Mouse (Mus musculus): ENCODE measurements around the gene Sugp2. TPM values are rescaled to one million over a fixed set of nuclear protein-coding genes. Genes with fewer than 3 reads are reported as not detected.
A peak's percentile ranks its signal among the peaks of the same experiment; 100 is the strongest.

Gene Sugp2
- total RNA-seq, 4 experiments from 2014 or later = 102 to 121 (median 111) TPM

GRCm38 (mm10) chr8:70220236-70220840 is 13.7 kb upstream of the Sugp2 start:
- no peak for DNase-seq (ENCODE audit: low spot score in 2 of 2)

- no peak for DNase-seq (ENCODE audit: low spot score in 2 of 2)
Observed at GRCm38 (mm10) chr8:70220911-70221310, 13.1 kb upstream of the Sugp2 start.

DNA sequence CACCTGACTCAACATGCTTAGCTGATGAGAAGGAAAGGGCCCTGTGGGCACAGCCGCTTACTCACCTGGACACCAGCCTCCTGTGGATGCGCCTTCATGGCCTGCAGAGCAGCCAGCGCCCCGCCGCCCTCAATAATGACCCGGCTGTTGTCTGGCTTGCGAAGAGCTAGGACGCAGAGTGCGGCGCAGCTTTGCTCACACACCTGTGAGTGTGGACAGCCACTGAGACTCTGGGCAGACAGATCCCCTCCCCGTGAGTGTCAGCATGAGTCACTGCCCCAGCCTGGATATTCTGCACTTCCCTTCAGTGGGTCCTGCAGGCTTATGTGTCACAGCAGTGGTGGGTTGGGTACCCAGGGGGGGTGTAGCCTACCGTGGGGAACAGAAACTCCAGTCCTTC is 12.0 kb upstream of the Sugp2 start:
- DNase-seq (ENCODE audit: low spot score in 2 of 2) = no peak

DNA sequence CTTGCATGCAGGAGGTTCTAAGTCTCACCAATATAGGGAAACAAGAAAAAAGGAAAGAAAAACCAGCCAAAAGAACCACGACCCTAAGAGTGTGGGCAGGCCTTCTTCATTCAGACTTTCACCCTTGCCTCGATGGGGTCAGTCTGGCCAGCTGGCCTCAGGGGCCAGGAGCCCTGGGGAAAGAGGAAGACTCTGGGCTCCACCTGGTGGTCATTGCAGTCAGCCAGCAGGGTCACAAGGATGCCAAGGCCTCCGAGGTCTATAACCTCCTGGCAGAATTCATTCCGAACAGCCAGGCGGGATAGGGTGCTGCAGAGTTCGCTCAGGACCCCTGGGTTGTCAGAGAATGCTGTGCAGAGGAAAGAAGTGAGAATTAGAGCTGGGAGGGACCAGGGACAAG is 10.7 kb upstream of the Sugp2 start:
- DNase-seq (ENCODE audit: low spot score in 2 of 2) = no peak

DNA sequence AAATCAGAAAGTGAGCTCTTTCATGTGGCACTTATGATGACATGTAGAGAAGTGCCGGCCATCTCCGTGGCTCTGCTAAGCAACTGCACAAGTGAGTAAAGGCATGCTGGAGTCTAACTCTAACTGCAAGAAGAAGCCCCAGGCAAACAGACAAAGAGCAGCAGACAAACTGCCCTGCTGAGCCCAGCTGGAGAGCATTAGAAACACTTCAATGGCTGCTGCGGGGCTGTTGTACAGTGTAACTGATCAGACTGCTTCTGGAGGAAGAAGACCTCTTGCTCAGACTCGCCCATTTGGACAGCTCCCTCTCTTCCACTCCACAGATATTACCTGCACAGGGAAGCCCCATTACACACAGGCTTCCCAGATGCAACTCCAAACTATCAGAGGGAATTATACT is 6.0 kb upstream of the Sugp2 start:
- no peak for DNase-seq (ENCODE audit: low spot score in 2 of 2)

- no peak for DNase-seq (ENCODE audit: low spot score in 2 of 2)
Observed at GRCm38 (mm10) chr8:70230837-70231236, 3.2 kb upstream of the Sugp2 start.

DNA sequence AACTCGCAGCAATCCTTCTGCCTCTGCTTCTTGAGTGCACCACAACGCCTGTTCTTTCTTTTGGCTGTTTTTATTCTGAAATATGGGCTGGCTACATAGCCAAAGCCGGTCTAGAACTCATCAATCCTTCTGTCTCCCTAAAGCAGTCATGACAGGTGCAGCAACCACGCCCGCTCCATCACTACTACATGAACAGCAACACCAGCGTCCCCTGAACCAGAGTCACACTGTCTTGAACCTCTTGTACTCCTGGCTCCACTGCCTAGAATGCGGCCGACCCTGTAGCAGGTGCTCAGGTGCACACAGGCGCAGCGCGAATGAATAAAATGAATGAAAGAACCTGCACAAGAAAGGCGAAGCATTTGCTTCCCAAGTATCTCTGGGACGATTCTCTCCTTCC is 420 bp upstream of the Sugp2 start:
- DNase-seq (ENCODE audit: low spot score in 2 of 2) = no peak

- no peak for DNase-seq (ENCODE audit: low spot score in 2 of 2)
Observed at GRCm38 (mm10) chr8:70234781-70235128, 729 bp downstream of the Sugp2 start.

DNA sequence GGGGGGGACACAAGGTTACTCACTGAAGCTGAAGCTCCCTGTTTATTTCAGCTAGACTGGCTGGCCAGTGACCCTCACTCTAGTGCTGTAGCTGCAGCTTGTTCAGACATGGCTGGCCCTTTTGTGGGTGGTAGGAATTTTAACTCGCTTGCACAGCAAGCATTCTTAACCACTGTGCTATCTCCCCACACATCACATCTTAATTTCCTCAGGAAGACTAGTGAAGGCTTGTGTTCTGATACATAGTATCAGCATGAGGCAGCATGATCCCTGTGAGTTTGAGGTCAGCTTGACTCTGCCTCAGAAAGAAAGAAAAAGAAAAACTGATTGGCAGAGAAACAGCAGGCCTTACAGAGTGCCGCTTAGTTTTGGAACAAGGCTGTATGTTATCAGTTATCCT is 3.8 kb downstream of the Sugp2 start:
- DNase-seq (ENCODE audit: low spot score in 2 of 2) = no peak

DNA sequence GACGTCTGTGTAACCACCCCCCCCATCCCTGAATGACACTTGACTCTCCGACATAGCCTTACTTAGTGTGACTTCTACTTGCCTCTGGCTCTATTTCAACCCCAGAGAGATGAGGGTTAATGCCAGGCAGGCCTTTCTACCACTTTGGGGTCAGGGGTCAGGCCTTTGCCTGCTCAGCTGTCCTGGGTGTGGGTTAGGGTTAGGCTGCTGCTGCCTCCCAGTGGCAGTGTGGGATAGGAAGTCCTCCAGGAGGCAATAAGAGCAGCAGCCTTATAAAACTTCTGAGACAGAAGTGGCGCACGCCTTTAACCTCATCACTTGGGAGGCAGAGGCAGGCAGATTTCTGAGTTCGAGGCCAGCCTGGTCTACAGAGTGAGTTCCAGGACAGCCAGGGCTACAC is 6.6 kb downstream of the Sugp2 start:
- DNase-seq (ENCODE audit: low spot score in 2 of 2) = no peak

GRCm38 (mm10) chr8:70246622-70247021 is 12.6 kb downstream of the Sugp2 start:
- no peak for DNase-seq (ENCODE audit: low spot score in 2 of 2)

- DNase-seq (ENCODE audit: low spot score in 2 of 2) = no peak
Observed at GRCm38 (mm10) chr8:70247841-70248240, 13.8 kb downstream of the Sugp2 start.

DNA sequence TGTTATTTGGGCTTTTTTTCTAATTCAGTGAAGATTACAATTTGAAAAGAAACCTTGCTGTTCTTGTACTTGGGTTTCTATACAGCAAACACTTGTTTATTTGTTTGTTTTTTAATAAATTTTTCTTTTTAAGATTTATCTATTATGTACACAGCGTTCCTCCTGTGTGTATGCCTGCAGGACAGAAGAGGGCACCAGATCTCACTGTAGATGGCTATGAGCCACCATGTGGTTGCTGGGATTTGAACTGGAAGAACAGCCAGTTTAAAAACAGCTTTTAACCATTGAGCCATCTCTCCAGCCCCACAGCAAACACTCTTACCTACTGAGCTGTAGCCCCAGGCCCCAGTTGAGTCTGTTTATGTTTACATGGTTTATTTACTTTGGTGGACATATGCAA is 20.6 kb downstream of the Sugp2 start:
- DNase-seq (ENCODE audit: low spot score in 2 of 2) = no peak

GRCm38 (mm10) chr8:70257456-70257855 is 23.4 kb downstream of the Sugp2 start:
- DNase-seq (ENCODE audit: low spot score in 2 of 2) = no peak

DNA sequence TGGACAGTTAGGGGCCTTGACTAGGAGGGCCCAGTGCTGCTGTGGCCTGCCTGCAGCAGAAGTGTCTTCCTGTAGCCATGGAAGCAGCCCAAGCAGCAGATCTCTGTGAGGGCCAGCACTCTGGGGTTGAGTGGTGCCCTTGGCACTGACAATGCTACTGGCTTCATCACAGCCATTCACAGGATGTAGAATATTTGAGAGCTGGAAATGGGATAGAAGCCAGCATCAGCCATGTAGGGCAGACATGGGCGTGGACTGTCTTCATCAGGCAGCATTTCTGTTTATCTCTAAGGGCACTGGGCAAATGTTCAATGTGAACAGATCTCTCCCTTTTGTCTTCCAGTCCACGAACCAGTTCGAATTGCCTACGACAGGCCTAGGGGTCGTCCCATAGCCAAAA is 24.6 kb downstream of the Sugp2 start:
- no peak for DNase-seq (ENCODE audit: low spot score in 2 of 2)

GRCm38 (mm10) chr8:70259043-70259442 is 25.0 kb downstream of the Sugp2 start:
- DNase-seq (ENCODE audit: low spot score in 2 of 2) = no peak

DNA sequence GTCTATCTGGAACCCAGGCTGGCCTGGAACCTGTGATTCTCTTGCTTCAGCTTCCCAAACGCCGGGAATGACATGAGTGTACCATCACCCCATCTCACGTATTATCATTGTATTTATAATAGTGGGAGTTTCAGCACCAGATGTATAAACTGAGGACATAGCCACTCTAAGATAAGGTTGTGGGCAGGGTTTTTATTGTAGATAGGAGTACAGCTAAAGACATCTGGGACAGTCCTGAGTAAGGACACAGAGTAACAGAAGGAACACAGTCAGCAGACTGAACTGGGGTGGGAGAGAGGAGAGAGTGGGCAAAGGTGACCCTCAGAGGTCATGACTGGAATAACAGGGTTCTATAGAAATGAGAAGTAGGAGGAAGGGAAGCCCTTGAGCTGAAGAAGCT is 33.6 kb downstream of the Sugp2 start:
- no peak for DNase-seq (ENCODE audit: low spot score in 2 of 2)

DNA sequence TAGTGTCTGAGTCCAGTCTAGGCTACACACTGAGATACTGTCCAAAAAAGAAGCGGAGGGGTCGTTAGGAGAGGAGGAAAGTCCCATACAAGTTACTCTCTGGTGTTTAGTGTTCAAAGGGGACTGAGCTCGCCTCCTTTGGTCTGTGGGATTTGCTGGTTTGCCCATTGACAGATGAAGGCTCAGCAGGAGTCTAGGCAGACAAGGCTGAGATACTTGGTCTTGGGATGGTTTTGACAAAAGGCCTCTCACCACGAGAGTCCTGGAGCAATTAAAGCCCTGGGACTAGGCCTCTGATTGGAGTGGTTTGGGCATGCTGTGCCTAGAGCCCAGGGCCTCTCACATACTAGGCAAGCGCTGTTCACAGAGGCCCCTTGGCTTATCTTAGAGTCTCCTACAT is 34.3 kb downstream of the Sugp2 start:
- DNase-seq (ENCODE audit: low spot score in 2 of 2) = no peak

GRCm38 (mm10) chr8:70268799-70269565 is 35.0 kb downstream of the Sugp2 start:
- DNase-seq (ENCODE audit: low spot score in 2 of 2) = peak in 1 of 2 experiments; percentile 12

DNA sequence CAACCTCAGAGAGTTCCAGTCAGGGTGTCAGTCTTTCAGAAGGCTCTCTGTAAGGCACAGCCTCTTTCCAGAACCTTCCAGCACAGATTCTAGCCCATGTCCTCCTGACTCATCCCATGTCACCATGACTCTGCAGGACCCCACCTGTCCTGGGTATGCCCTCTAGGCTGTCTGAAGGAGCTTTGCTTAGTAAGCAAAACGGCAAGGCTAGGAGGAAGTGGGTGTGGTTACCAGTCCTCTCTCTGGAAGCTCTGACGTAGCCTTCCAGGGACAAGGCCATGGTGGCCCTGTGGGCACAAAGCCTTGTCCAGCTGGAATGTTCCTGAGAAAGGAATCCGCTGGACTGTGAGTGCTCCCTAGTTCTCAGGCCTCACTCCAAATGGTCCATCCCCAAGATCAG is 38.9 kb downstream of the Sugp2 start:
- no peak for DNase-seq (ENCODE audit: low spot score in 2 of 2)

DNA sequence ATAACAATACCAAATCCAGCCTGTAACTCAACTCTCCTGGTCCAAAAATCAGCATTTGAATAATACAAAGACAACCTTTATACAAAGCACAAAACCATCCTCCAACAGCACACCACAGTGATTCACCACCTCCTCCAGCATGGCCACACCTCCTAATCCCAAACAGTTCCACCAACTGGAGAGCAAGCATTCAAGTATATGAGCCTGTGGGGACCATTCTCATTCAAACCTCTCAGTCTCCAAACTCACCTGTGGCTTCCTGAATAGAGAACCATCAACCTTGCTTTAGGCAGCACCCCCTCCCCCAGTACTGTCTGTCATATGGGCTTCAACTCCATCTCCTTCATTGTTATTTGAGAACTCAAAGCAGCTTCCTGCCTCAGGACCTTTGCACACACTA is 40.3 kb downstream of the Sugp2 start:
- no peak for DNase-seq (ENCODE audit: low spot score in 2 of 2)

GRCm38 (mm10) chr8:70276476-70276875 is 42.5 kb downstream of the Sugp2 start:
- DNase-seq (ENCODE audit: low spot score in 2 of 2) = no peak

DNA sequence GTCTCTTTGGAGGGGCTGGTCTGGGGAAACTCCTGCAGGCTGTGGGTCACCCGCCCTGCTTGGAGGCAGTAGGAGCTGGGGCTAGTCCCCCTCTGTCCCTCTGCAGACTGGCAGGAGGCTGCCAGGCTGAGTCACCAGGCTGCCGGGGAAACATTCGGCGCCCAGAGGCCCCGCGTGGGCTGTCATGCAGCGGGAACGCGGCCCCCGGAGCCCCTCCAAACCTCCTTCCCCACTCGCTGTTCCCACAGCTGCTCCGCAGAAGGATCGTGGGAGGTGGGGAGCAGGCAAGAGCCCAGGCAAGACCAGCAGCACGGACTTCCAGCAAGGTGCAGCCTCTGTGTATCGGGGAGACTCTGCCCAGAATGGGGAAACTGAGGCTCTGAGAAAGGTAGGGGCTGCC is 44.1 kb downstream of the Sugp2 start:
- DNase-seq (ENCODE audit: low spot score in 2 of 2) = peak; percentile 13 to 38

Data from left cerebral cortex, adult 8-10 months (tissue).